In genomic region chr16:38374379-38375140, GRCm38 (mm10) we compare ENCODE assay signal across 11 mouse cellular contexts. TPM values are rescaled to one million over a fixed set of nuclear protein-coding genes. Genes with fewer than 3 reads are reported as not detected.
A peak's percentile ranks its signal among the peaks of the same experiment; 100 is the strongest.
DNase-seq lines count a peak whose midpoint lies in the region; ATAC-seq and TF ChIP-seq lines count a peak whose summit lies in the region.
"Had no signal": no experiment of that assay in that cellular context is flagged by ENCODE, and none has a peak within 500 bp of the region (broad histone marks: within the 10 kb centered on the region; RNA-seq: fewer than 3 reads in every experiment).

No protein-coding gene starts in this region.

- no peaks in the 10 kb centered on the region for H3K9me3 ChIP-seq in heart, embryonic 10.5 days
- H3K9me3 ChIP-seq in liver, embryonic 11.5 days (ENCODE audit: control insufficient read depth, low read length): no peaks in the 10 kb centered on the region

- no peak for TF ChIP-seq CTCF in brain, embryonic 14.5 days (IDR thresholded peaks at IDR 0.05; ENCODE audit: borderline replicate concordance, extremely low read depth, insufficient read depth, insufficient read length)

- H3K9ac ChIP-seq in liver, embryonic 11.5 days (ENCODE audit: low read depth, low read length): peak overlapping the region; percentile 32

- H3K27ac ChIP-seq in heart, embryonic 10.5 days: no peak overlapping the region
- peak overlapping the region; percentile 45; the same call in 1 of the 2 replicates for H3K27ac ChIP-seq in liver, embryonic 11.5 days (ENCODE audit: low read depth, low read length)

- ATAC-seq in liver, embryonic 11.5 days (replicated peaks; ENCODE audit: low FRiP score): no peak

- peak overlapping the region; percentile 58 for H3K4me2 ChIP-seq in liver, embryonic 11.5 days

- TF ChIP-seq POLR2A in brain, embryonic 14.5 days (IDR thresholded peaks at IDR 0.05; ENCODE audit: borderline replicate concordance, extremely low read depth, insufficient read depth, insufficient read length, poor library complexity, severe bottlenecking): no peak

- H3K27me3 ChIP-seq in heart, embryonic 10.5 days (ENCODE audit: insufficient read depth, poor library complexity, severe bottlenecking): no peaks in the 10 kb centered on the region
- H3K27me3 ChIP-seq in liver, embryonic 11.5 days (replicated peaks; ENCODE audit: control insufficient read depth, insufficient read depth, low read length): no peaks in the 10 kb centered on the region

- H3K4me1 ChIP-seq in heart, embryonic 10.5 days: peaks cover 72% of the 10 kb centered on the region
- H3K4me1 ChIP-seq in liver, embryonic 11.5 days (replicated peaks; ENCODE audit: control insufficient read depth, insufficient read depth, low read length): peaks cover 66% of the 10 kb centered on the region

- H3K4me3 ChIP-seq in heart, embryonic 10.5 days: peak overlapping the region; percentile 23; the same call in 1 of the 2 replicates
- H3K4me3 ChIP-seq in liver, embryonic 11.5 days (ENCODE audit: low read depth, low read length): peak overlapping the region; percentile 36

- DNase-seq in heart, embryonic 10.5 days (ENCODE audit: low spot score): peak; percentile 75
- no peak for DNase-seq in heart, postnatal 4 days
- DNase-seq in CD4-positive, CD25-positive, alpha-beta regulatory T cell, adult 2 months (ENCODE audit: low read depth, low spot score): peak; percentile 62
- DNase-seq in brain, embryonic 14.5 days (ENCODE audit: low read depth): peak; percentile 38
- no peak for DNase-seq in liver, embryonic 11.5 days (ENCODE audit: low spot score)
- no peak for DNase-seq in cerebellum, postnatal 25 days
- no peak for DNase-seq in cerebellum, adult 11 months
- no peak for DNase-seq in right cerebral cortex, adult 2 months (ENCODE audit: low spot score in 2 of 2)
- DNase-seq: cerebellum, adult 18-20 months; gastrocnemius, postnatal 14 days; right cerebral cortex, postnatal 25 days had no signal

- 68% methylated on average over 10 of the region's 10 CpGs for WGBS in heart, embryonic 10.5 days
- WGBS in liver, embryonic 11.5 days: 62% methylated on average over 10 of the region's 10 CpGs

- H3K36me3 ChIP-seq in heart, embryonic 10.5 days: peaks cover 87% of the 10 kb centered on the region
- H3K36me3 ChIP-seq in liver, embryonic 11.5 days (ENCODE audit: control insufficient read depth, insufficient read depth, low read length): no peaks in the 10 kb centered on the region

RNA-seq across cellular contexts. Expression of gene Popdc2, which starts 12.6 kb away (rescaled TPM):
- polyA plus RNA-seq in heart, embryonic 10.5 days (2016; fragmentation: Nextera tagmentation; extraction: Ambion mirVana): 230 and 378 TPM in 2 replicates
- total RNA-seq in heart, postnatal 4 days (2021): 100 to 1,000 TPM; 764 to 831 TPM
- polyA plus RNA-seq in brain, embryonic 14.5 days (2012; rRNA removed): 0.81 and 0.85 TPM in 2 replicates
- 14.8 and 15.8 TPM in 2 replicates for polyA plus RNA-seq in liver, embryonic 11.5 days (2014; fragmentation: Nextera tagmentation; extraction: Ambion mirVana)

RNA-seq across cellular contexts. Expression of gene Gm21987, which starts 27.7 kb away (rescaled TPM):
- 1.3 and 4.6 TPM in 2 replicates for polyA plus RNA-seq in heart, embryonic 10.5 days (2016; fragmentation: Nextera tagmentation; extraction: Ambion mirVana)
- total RNA-seq in heart, postnatal 4 days (2021): 1 to 10 TPM; 1.1 to 1.6 TPM
- not detected in 2 replicates for polyA plus RNA-seq in brain, embryonic 14.5 days (2012; rRNA removed)
- polyA plus RNA-seq in liver, embryonic 11.5 days (2014; fragmentation: Nextera tagmentation; extraction: Ambion mirVana): not detected in 2 replicates
- total RNA-seq: gastrocnemius, postnatal 14 days had no signal

RNA-seq across cellular contexts. Expression of gene Cox17, which starts 27.8 kb away (rescaled TPM):
- polyA plus RNA-seq in heart, embryonic 10.5 days (2016; fragmentation: Nextera tagmentation; extraction: Ambion mirVana): 287 and 339 TPM in 2 replicates
- 100 to 1,000 TPM; 203 to 222 TPM for total RNA-seq in heart, postnatal 4 days (2021)
- 62.9 and 69.0 TPM in 2 replicates for polyA plus RNA-seq in brain, embryonic 14.5 days (2012; rRNA removed)
- polyA plus RNA-seq in liver, embryonic 11.5 days (2014; fragmentation: Nextera tagmentation; extraction: Ambion mirVana): 441 and 497 TPM in 2 replicates

RNA-seq across cellular contexts. Expression of gene Maats1, which starts 32.6 kb away (rescaled TPM):
- 0.06 and 0.12 TPM in 2 replicates for polyA plus RNA-seq in heart, embryonic 10.5 days (2016; fragmentation: Nextera tagmentation; extraction: Ambion mirVana)
- under 1 TPM in 1 of 2 experiments, not detected in 1; 0.09 TPM for total RNA-seq in heart, postnatal 4 days (2021)
- polyA plus RNA-seq in brain, embryonic 14.5 days (2012; rRNA removed): 0.49 and 1.4 TPM in 2 replicates
- polyA plus RNA-seq in liver, embryonic 11.5 days (2014; fragmentation: Nextera tagmentation; extraction: Ambion mirVana): 0.05 TPM in 1 of 2 replicates, not detected in the other
- total RNA-seq: gastrocnemius, postnatal 14 days had no signal

RNA-seq across cellular contexts. Expression of gene Pla1a, which starts 58.4 kb away (rescaled TPM):
- 0.19 and 0.37 TPM in 2 replicates for polyA plus RNA-seq in heart, embryonic 10.5 days (2016; fragmentation: Nextera tagmentation; extraction: Ambion mirVana)
- total RNA-seq in heart, postnatal 4 days (2021): 1 to 10 TPM; 5.8 to 5.9 TPM
- 0.25 and 0.37 TPM in 2 replicates for polyA plus RNA-seq in brain, embryonic 14.5 days (2012; rRNA removed)
- 0.79 and 1.4 TPM in 2 replicates for polyA plus RNA-seq in liver, embryonic 11.5 days (2014; fragmentation: Nextera tagmentation; extraction: Ambion mirVana)

Comparison
In these comparisons a context has a peak if more than half of its experiments do, and no peak if none do; other contexts are left out.
1. DNase-seq: peak in heart, embryonic 10.5 days (single experiment), CD4-positive, CD25-positive, alpha-beta regulatory T cell, adult 2 months (single experiment) and brain, embryonic 14.5 days (single experiment); none in heart, postnatal 4 days (single experiment), liver, embryonic 11.5 days (single experiment), cerebellum, postnatal 25 days (0 of 2), cerebellum, adult 11 months (single experiment) and right cerebral cortex, adult 2 months (0 of 2).
2. RNA of gene Popdc2, which starts 12.6 kb away (polyA plus RNA-seq): 230 to 378 TPM in heart, embryonic 10.5 days; 14.8 to 15.8 TPM in liver, embryonic 11.5 days and 0.81 to 0.85 TPM in brain, embryonic 14.5 days; every median in the first group is over 10 times any median in the second.